Mouse (Mus musculus) heart, embryonic 12.5 days (tissue): ENCODE measurements at regions not wholly inside any gene's neighbourhood (a gene's known extent, or its start where the extent isn't known, plus 50 kb on each side); places are given as distances from the start of the nearest gene placed in this dataset.

ENCODE experiments used
- ATAC-seq: fragments of 200-750 bp; cut with Nextera tagmentation; 2 replicates; pipeline ENCODE4 v1.8.0; 2017; ENCODE audit warnings: moderate TSS enrichment, moderate library complexity; ENCODE audit not compliant: insufficient number of reproducible peaks, low FRiP score
- H3K27ac ChIP-seq: fragments of 300-500 bp; sonication (generic); 2 replicates; pipeline ENCODE4 v1.5.1; 2016; ENCODE audit warnings: mild to moderate bottlenecking, moderate library complexity; ENCODE audit not compliant: poor library complexity, severe bottlenecking
- H3K27me3 ChIP-seq: fragments of 300-500 bp; sonication (generic); replicated peaks from 2 replicates; pipeline ENCODE4 v1.6.1; 2016; ENCODE audit warnings: mild to moderate bottlenecking, moderate library complexity
- H3K36me3 ChIP-seq: fragments of 300-500 bp; sonication (generic); 2 replicates; pipeline ENCODE4 v1.6.1; 2016; ENCODE audit warnings: mild to moderate bottlenecking, moderate library complexity
- H3K4me1 ChIP-seq: fragments of 300-500 bp; sonication (generic); replicated peaks from 2 replicates; pipeline ENCODE4 v1.6.1; 2016; ENCODE audit warnings: mild to moderate bottlenecking
- H3K4me2 ChIP-seq: fragments of 300-500 bp; sonication (generic); 2 replicates; pipeline ENCODE4 v1.6.1; 2016; ENCODE audit warnings: mild to moderate bottlenecking, moderate library complexity
- H3K4me3 ChIP-seq: fragments of 300-500 bp; sonication (generic); 2 replicates; pipeline ENCODE4 v1.5.1; 2016; ENCODE audit warnings: mild to moderate bottlenecking
- H3K9ac ChIP-seq: fragments of 300-500 bp; sonication (generic); 2 replicates; pipeline ENCODE4 v1.6.1; 2016; ENCODE audit warnings: mild to moderate bottlenecking, moderate library complexity
- H3K9me3 ChIP-seq: fragments of 300-500 bp; sonication (generic); replicated peaks from 2 replicates; pipeline ENCODE4 v1.6.1; 2016; ENCODE audit warnings: mild to moderate bottlenecking, moderate library complexity
- WGBS: fragments of 180-500 bp; shearing (Covaris S2); methylation state at CpG from one replicate; pipeline ENCODE4 v1.1.7; 2016; 5-methylcytosine and 5-hydroxymethylcytosine counted together

- Histone ChIP-seq H3K4me2 (no peak overlapping the region), H3K9ac (no peak overlapping the region), H3K4me3 (no peak overlapping the region), H3K36me3 (no peaks in the 10 kb centered on the region), H3K27me3 (no peaks in the 10 kb centered on the region), H3K9me3 (no peaks in the 10 kb centered on the region), H3K4me1 (no peaks in the 10 kb centered on the region), H3K27ac (no peak overlapping the region)
- 85% methylated on average over 5 of the region's 5 CpGs for WGBS
- ATAC-seq, result no peak
Measured at GRCm38 (mm10) chr13:44113043-44113442, 328.5 kb downstream of the Cd83 start.

GRCm38 (mm10) chr13:44114856-44115255 is 330.3 kb downstream of the Cd83 start:
- WGBS, result 90% methylated on average over 5 of the region's 5 CpGs
- H3K27ac ChIP-seq, result no peak overlapping the region
- ATAC-seq, result no peak

GRCm38 (mm10) chr13:44117841-44118240 is 333.3 kb downstream of the Cd83 start:
- ATAC-seq, result no peak
- no peak overlapping the region for H3K4me3 ChIP-seq
- H3K4me1 ChIP-seq, result peaks cover 3% of the 10 kb centered on the region; the same call in 1 of the 2 replicates
- H3K36me3 ChIP-seq, result no peaks in the 10 kb centered on the region
- no peaks in the 10 kb centered on the region for H3K27me3 ChIP-seq
- H3K4me2 ChIP-seq, result no peak overlapping the region
- H3K27ac ChIP-seq, result no peak overlapping the region
- 77% methylated on average over 9 of the region's 9 CpGs for WGBS
- no peaks in the 10 kb centered on the region for H3K9me3 ChIP-seq
- H3K9ac ChIP-seq, result no peak overlapping the region

More at GRCm38 (mm10) chr13:44114856-44115255, 330.3 kb downstream of the Cd83 start:
- no peak overlapping the region for H3K9ac ChIP-seq
- H3K4me3 ChIP-seq, result no peak overlapping the region
- H3K4me1 ChIP-seq, result no peaks in the 10 kb centered on the region; the same call in 1 of the 2 replicates
- H3K9me3 ChIP-seq, result no peaks in the 10 kb centered on the region
- no peaks in the 10 kb centered on the region for H3K27me3 ChIP-seq
- H3K36me3 ChIP-seq, result no peaks in the 10 kb centered on the region
- no peak overlapping the region for H3K4me2 ChIP-seq

GRCm38 (mm10) chr13:44118846-44119245 is 334.3 kb downstream of the Cd83 start:
- no peaks in the 10 kb centered on the region for H3K27me3 ChIP-seq
- no peak overlapping the region for H3K9ac ChIP-seq
- WGBS, result 59% methylated on average over 6 of the region's 6 CpGs
- no peak overlapping the region for H3K4me2 ChIP-seq
- no peak overlapping the region for H3K27ac ChIP-seq
- H3K4me1 ChIP-seq, result peaks cover 3% of the 10 kb centered on the region; the same call in 1 of the 2 replicates
- no peak for ATAC-seq
- H3K9me3 ChIP-seq, result no peaks in the 10 kb centered on the region
- no peaks in the 10 kb centered on the region for H3K36me3 ChIP-seq
- no peak overlapping the region for H3K4me3 ChIP-seq

- Histone ChIP-seq H3K9ac (no peak overlapping the region), H3K4me3 (no peak overlapping the region), H3K27me3 (no peaks in the 10 kb centered on the region), H3K27ac (no peak overlapping the region), H3K4me2 (no peak overlapping the region), H3K4me1 (peaks cover 7% of the 10 kb centered on the region), H3K9me3 (no peaks in the 10 kb centered on the region), H3K36me3 (no peaks in the 10 kb centered on the region)
- 48% methylated on average over 7 of the region's 8 CpGs for WGBS
- no peak for ATAC-seq
Measured at GRCm38 (mm10) chr13:44121241-44121671, 336.7 kb downstream of the Cd83 start.

- H3K9me3 ChIP-seq, result no peaks in the 10 kb centered on the region
- no peaks in the 10 kb centered on the region for H3K27me3 ChIP-seq
- H3K4me1 ChIP-seq, result peaks cover 14% of the 10 kb centered on the region
- H3K4me3 ChIP-seq, result no peak overlapping the region
- WGBS, result 73% methylated on average over 7 of the region's 7 CpGs
- H3K9ac ChIP-seq, result no peak overlapping the region
- no peaks in the 10 kb centered on the region for H3K36me3 ChIP-seq
- H3K4me2 ChIP-seq, result no peak overlapping the region
- no peak for ATAC-seq
- no peak overlapping the region for H3K27ac ChIP-seq
Measured at GRCm38 (mm10) chr13:44121932-44122331, 337.4 kb downstream of the Cd83 start.

- no peak for ATAC-seq
- 0 out of 2 replicates have a peak, but pooled peaks cover 3% of the 10 kb centered on the region for H3K9me3 ChIP-seq
- H3K4me3 ChIP-seq, result no peak overlapping the region
- H3K36me3 ChIP-seq, result no peaks in the 10 kb centered on the region
- 38% methylated on average over 10 of the region's 10 CpGs for WGBS
- no peak overlapping the region for H3K27ac ChIP-seq
- H3K9ac ChIP-seq, result no peak overlapping the region
- no peak overlapping the region for H3K4me2 ChIP-seq
- peaks cover 17% of the 10 kb centered on the region for H3K4me1 ChIP-seq
- no peaks in the 10 kb centered on the region for H3K27me3 ChIP-seq
Measured at GRCm38 (mm10) chr13:44126198-44126597, 341.6 kb downstream of the Cd83 start.

- 0 out of 2 replicates have a peak, but pooled peaks cover 3% of the 10 kb centered on the region for H3K9me3 ChIP-seq
- H3K4me3 ChIP-seq, result no peak overlapping the region
- no peak overlapping the region for H3K9ac ChIP-seq
- H3K4me1 ChIP-seq, result peaks cover 20% of the 10 kb centered on the region
- H3K27me3 ChIP-seq, result no peaks in the 10 kb centered on the region
- H3K4me2 ChIP-seq, result no peak overlapping the region
- ATAC-seq, result no peak
- WGBS, result 68% methylated on average over 16 of the region's 16 CpGs
- H3K27ac ChIP-seq, result no peak overlapping the region
- no peaks in the 10 kb centered on the region for H3K36me3 ChIP-seq
Measured at GRCm38 (mm10) chr13:44128506-44129274, 344.1 kb downstream of the Cd83 start.

- no peaks in the 10 kb centered on the region for H3K27me3 ChIP-seq
- WGBS, result 69% methylated on average over 5 of the region's 5 CpGs
- H3K4me1 ChIP-seq, result peaks cover 13% of the 10 kb centered on the region
- ATAC-seq, result no peak
- no peak overlapping the region for H3K9ac ChIP-seq
- H3K36me3 ChIP-seq, result no peaks in the 10 kb centered on the region
- no peak overlapping the region for H3K27ac ChIP-seq
- H3K9me3 ChIP-seq, result 0 out of 2 replicates have a peak, but pooled peaks cover 3% of the 10 kb centered on the region
- H3K4me2 ChIP-seq, result no peak overlapping the region
- no peak overlapping the region for H3K4me3 ChIP-seq
Measured at GRCm38 (mm10) chr13:44131916-44132315, 347.3 kb downstream of the Cd83 start.

- no peaks in the 10 kb centered on the region for H3K36me3 ChIP-seq
- no peak overlapping the region for H3K4me2 ChIP-seq
- no peak overlapping the region for H3K4me3 ChIP-seq
- H3K27me3 ChIP-seq, result no peaks in the 10 kb centered on the region
- no peak overlapping the region for H3K27ac ChIP-seq
- peaks cover 12% of the 10 kb centered on the region for H3K4me1 ChIP-seq
- H3K9me3 ChIP-seq, result 0 out of 2 replicates have a peak, but pooled peaks cover 3% of the 10 kb centered on the region
- ATAC-seq, result no peak
- 85% methylated on average over 4 of the region's 4 CpGs for WGBS
- H3K9ac ChIP-seq, result no peak overlapping the region
Measured at GRCm38 (mm10) chr13:44132510-44132909, 347.9 kb downstream of the Cd83 start.

- H3K4me3 ChIP-seq, result no peak overlapping the region
- H3K27ac ChIP-seq, result no peak overlapping the region
- no peak for ATAC-seq
- H3K4me2 ChIP-seq, result no peak overlapping the region
- no peak overlapping the region for H3K9ac ChIP-seq
- no peaks in the 10 kb centered on the region for H3K36me3 ChIP-seq
- H3K27me3 ChIP-seq, result no peaks in the 10 kb centered on the region
- H3K9me3 ChIP-seq, result 0 out of 2 replicates have a peak, but pooled peaks cover 3% of the 10 kb centered on the region
- WGBS, result 48% methylated on average over 9 of the region's 9 CpGs
- peaks cover 12% of the 10 kb centered on the region for H3K4me1 ChIP-seq
Measured at GRCm38 (mm10) chr13:44133436-44133835, 348.9 kb downstream of the Cd83 start.
